Mouse (Mus musculus) CD4-positive helper T cell, adult 2 months (primary cell): ENCODE measurements at regions not wholly inside any gene's neighbourhood (a gene's known extent, or its start where the extent isn't known, plus 50 kb on each side); places are given as distances from the start of the nearest gene placed in this dataset.

ENCODE experiments used
- DNase-seq: peaks from one replicate; pipeline ENCODE4 v3.0.0-alpha.2; 2012; ENCODE audit warnings: low read depth, missing footprints, low spot score

DNA sequence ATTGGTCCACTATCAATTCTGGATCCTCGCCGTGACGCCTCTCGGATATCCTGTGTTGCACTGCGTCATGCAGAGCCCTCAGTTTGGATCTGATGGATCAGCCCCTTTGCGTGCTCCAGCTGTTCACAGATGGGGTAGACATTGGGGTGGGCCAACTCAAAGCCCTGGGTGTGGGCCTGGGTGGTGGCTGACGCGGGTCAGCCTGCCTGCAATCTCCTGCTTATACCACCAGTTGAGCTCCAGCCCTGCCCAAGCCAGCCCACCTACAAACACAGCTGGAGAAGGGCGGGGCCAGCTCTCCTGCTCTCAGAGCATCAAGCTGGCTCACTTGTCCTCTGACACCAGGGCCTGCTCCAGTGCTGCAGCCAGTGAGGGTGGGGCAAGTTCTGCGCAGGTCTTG is 73.1 kb downstream of the Rps15a start:
- no peak for DNase-seq

DNA sequence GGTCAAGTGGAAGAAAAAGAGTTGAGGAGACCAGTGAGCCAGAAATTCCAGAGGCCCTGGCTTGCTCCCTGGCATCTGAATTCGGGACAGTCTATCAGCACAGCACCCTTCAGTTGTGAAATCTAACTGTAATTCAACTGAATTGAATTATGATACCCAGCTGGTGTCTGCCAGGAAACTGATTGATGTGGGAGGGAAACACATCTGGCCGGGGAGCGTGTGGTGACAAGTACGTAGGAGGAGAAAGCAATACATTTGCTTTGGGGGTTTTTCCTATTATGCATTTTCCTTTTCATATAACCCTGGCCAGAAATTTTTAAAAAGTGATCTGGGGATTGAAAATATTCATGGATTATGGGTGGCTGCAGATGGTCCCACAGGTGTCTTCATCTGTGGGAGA is 76.1 kb downstream of the Rps15a start:
- DNase-seq = peak; percentile 43

DNA sequence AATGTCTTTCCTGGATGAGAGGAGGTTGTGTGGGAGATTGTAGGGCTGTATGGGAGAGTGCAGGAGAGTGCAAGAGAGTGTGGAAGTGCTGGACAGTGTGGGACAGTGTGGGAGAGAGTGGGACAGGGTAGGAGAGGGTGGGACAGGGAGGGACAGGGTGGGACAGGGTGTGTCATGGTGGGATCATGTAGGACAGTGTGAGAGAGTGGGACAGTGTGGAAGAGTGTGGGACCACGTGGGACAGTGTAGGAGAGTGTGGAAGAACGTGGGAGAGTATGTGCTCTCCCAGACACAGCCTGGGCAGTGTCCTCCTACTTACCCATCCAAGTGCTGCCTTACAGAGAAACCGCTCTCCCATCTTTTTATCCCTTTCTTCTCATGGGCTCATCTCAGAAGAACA is 78.9 kb downstream of the Rps15a start:
- no peak for DNase-seq

DNA sequence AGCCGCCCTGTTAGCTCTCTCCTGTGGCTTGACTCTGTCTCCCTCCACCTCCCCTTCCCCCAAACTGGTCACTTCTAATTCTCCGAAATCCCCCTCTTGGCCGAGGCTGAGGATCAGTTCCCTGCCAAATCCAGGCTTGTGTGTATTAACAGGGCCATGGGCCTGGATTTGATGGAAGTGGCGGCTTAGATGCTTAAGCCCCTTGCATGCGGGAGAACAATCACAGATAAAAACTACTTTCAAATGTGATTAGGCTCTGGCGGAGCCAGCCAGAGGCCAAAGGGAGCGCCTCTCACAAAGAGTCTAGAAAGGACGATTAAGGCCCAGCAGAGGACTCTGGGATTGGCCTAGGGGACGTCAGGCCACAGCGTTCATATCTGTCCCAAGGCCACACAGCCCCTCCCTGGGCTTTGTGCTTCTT is 89.9 kb downstream of the Rps15a start:
- no peak for DNase-seq

DNA sequence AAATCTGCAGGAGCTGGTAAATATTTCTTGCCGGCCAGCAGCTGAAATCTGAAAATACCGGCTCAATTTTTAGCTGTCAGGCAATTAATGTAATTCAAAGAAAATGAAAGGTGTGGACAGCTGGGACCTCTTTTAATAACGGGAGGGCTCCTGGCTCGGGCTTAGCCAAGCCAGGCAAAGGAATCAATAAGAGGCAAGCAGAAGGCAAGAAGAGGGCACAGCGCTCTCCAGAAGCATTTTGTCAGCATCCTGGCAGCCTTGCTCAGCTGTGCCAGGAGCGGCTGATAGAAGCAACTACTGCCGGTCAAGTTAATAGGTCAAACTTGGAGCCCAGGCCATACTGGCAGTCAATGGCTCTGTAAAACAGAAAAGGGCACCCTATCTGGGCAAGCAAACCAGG is 111.4 kb downstream of the Rps15a start:
- DNase-seq = no peak

DNA sequence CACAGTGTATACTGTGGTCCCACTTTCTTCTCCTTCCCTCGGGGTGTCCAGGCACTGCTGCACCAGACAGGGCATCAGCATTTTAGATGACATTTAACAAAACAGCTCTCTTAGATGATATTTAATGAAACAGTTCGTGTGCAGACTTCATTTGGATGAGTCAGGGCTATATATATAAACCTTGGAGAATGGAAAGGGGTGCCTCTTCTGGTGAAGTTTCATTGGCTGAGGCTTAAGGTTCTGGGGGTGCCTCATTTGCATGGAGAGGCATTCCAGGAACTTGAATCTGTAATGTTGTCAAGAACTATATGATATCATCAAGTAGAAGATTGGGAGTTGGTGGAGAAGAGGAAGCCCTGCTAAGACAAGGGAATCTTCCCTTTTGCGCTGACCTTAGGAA is 114.1 kb downstream of the Rps15a start:
- DNase-seq = no peak

DNA sequence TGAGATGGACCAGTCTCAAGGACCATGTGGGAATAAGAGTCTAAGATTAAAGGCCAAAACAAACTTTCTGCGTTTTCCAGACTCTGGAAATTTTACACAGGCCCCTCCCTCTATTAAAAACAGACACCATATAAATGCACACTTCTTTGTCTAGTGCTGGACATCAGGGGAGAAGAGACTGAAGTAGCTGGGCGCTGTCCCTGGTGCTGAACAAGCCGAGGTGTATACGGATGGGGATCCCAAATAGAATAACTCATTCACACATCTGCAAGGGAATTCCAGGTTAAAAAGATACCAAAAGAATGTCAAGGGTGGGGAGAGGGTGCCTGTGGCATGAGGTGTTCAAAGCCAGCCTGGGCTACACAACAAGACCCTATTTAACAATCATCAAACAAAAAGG is 114.9 kb downstream of the Rps15a start:
- no peak for DNase-seq

DNA sequence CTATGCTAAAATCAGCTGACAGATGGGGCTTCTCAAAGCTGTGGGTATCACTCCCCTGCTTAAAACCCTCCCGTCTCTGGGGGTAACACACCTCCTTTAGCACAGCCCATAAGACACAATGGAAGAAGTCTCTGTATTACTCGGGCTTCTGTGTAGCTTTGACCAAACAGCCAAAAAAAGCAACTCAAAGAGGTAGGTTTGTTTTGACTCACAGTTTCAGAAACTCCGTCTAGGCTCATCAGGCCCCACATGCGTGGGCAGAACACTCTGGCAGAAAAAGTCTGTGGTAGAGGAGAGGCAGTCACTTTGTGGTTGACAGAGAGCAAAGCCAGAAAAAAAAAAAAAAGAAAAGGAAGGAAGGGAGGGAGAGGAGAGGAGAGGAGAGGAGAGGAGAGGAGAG is 133.8 kb downstream of the Rps15a start:
- DNase-seq = peak; percentile 30

DNA sequence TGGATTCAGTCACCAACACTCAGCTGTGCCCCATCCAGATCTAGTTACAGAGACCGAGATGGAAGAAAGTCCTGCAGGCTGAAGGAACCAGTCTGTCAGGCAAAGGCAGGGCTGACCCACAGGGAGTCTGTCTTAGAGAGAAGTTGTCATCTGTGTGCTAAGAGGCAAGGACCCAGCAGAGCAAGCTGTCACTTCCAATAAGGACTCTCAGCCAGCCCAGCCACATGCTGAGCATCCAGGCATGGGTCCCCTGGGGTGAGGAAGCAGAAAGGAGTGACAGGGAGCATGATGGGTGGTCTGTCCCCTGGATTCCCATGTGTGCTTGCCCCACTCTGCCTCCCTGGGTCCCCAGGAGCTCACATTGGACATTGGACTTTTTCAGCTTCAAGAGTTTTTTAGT is 144.8 kb downstream of the Rps15a start:
- DNase-seq = no peak

DNA sequence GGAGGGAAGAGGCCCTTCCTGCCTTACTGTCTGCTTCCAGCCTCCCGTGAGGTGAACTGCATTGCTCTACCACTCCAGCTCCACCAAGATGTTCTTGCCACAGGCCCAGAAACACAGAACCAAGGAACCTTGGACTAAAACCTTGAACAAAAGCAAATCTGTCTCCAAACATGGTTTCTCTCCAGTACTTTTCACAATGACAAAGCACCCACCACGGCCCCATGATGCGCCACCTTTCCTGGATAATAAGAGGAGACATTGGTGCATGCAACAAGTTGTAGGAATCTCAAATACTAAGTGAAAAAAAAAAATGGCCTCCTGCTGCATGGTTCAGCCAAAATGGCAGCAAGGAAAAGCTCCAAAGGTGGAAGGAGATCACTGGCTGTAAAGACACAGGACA is 172.6 kb downstream of the Rps15a start:
- DNase-seq = no peak

DNA sequence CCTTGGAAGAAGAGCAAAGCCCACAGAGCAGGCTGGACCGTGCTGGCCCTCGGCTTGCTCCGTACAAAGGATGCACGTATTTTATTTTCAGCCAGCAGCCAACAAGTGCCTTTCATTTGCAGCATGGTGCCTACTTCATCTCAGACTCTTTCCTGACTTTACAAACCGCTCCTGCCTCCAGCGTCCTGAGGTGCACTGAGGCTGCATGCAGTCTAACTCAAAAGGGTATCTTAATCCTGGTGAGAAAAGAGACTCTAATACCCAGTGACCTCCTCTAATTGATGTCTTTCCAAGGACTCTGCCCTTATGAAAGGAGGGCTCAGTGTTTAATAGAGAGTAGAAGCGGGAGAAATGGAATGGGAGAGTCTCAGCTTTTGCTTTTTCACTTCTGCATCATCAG is 176.4 kb downstream of the Rps15a start:
- no peak for DNase-seq

DNA sequence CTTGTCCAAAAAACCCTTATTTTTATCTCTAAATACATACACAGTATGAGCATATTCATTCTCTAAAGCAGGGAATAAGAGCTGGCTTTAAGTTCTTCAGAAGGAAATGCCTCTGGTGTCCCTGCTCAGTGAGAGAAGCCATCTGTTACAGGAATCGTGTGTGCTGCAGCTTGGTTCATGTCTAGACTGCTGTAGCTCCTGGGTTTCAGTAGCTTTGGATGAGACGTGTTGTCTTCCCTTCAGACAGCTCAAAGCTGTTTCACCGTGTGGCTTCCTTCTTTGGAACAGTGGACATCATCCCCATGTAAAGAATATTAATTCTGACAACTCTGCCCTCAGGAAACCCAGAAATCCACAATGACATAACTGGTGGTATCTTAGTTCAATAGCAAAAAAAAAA is 181.1 kb downstream of the Rps15a start:
- DNase-seq = no peak

DNA sequence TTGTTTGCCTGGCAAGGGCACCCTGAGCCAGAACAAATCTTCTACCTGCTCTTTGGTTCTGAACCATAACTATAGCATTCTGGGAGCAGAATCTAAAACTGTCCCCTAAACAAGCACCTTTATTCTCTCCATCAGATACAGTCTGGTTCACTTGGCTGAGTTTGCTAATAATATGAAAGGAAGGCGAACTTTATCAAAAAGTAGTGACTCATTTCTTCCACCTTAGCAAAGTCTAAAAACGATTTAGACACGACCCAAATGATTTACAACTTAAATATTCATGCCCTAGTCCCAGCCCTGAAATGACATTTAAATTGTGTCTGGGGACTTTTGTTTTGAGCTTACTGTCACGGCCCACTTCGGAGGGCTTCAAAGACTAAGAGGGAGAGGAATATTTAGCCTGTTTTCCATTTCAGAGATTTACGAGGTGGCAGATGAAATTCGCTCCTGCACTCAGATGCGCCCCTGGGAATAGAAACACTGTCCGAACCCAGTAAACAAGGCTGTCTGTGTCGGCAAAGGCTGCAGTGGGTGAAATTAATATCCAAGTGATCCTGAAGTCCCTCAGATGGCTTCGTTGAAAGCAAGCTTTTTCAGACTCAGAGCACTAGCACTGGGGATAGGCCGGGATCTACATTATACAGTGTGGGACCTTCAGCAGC is 184.6 kb downstream of the Rps15a start:
- DNase-seq = no peak

DNA sequence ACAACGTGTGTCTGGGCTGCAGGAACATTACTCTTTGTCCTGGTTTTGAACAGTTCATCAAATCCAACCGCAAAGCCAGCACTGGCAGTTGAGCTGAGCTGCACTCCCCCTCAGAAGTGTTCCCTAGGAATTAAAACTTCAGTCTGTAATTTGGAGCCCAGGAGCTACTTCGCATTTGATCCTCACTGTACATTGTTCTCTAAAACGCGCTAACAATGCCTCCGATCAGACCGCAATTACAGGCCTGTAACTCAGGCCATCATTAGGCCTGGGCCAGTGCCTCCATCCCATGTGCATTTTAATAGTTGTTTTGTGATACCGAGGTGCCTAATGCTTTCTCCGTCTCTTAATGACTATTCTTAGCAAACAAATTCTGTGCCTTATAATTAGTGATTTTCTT is 185.6 kb downstream of the Rps15a start:
- DNase-seq = no peak

DNA sequence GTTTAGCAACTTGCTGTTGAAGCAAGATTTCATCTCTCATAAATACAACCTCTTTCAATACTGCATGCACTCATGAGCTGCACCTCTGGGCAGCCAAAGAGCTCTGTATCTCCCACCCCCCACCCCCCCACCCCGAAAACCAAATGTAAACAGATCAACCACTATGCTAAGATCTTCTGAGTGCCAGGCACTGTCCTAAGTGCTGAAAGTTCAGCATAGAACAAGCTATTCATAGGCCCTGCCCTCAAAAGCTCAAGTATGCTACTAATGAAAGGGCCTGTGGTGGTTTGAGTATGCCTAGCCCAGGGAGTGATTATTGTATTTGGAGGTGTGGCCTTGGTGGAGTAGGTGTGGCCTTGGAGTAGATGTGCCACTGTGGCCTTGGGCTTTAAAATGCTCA is 189.6 kb downstream of the Rps15a start:
- no peak for DNase-seq

DNA sequence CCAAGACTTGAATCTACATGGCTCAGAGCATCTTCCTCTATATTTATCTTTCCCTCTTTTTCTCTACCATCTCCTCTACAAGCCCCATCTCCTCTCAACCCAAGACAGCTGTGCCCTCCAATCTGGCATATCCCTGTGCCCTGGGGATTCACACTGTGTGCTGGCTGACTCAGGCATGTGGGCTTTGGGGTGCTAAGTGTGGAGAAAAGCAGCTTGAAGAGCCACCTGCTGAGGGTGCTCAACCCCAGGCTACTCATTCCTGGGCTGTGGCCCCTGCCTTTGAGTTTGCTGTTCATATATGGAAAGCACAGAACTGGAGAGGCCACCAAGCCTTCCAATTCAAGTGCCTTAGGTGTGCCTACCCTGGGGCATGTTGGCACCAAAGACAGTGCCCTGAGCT is 193.7 kb downstream of the Rps15a start:
- DNase-seq = no peak

DNA sequence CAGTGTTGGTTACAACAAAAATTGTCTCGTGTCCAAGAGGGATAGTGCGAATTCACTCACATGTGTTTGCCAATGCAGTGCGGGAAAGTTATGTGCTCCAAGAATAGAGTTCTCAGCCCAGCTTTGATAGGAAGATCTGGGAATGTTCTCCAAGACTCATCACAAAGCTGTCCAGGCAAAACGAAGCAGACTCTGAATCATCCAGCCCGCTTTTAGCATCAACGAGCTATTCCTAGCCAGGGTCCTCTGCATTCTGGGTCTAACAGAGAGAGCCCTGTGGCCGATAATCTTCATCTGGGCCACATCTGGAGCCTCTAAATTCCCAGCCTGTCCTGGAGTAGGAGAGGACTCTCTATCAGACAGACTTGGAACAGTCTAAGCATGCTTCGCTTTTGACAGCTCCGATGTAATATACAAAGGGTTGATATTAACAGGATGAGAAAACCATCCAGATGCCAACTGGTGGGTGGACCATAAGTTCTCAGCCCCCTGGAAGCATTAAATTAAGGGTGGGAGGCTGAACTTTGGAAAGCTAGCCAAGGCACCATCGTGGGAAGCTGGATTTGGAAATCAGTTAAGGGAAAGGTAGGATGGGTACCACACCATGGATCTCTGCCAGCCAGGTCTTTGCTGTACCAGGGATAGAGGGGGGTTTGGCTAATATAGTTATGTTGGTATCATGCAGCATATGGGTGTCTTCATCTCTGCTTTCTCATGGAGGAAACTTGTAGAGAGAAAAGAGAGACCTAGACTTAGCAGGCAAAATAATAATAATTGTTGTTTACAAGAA is 197.6 kb downstream of the Rps15a start:
- no peak for DNase-seq

DNA sequence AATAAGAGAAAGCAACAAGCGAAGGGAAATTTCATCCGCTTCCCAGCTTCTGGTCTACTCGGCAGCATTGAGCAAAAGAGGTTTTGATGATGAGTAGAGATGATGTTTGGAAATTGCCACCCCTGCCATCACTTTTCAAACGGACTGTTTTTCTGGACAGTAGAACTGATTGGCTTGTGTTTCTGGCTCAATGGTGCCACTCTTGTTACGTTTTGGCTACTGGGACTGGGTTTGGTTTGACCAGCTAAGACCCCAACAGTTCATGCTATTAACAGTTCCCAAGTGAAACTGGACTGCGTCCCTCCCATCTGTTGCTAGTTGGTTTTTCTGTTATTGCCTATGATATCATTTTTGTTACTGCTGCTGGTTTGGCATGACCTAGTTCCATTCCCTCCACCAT is 199.1 kb downstream of the Rps15a start:
- no peak for DNase-seq

DNA sequence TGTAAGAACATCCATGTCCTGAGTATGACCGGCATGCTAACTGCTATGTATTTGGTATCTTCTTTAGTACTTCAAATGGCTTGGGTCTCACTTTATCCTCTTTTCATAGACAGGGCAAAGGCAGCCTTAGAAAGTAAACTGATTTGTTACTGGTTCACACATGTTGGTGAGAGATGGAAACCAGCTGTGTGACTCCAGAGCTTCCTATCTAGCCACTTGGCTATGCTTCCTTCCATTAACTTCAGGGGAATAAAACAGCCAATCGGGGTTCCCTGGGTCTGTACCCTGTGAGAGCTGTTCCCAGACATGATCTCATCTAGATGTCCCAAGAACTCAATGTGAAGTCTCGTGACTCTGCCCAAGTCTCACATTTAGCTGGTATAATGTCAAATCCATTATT is 203.5 kb downstream of the Rps15a start:
- no peak for DNase-seq

DNA sequence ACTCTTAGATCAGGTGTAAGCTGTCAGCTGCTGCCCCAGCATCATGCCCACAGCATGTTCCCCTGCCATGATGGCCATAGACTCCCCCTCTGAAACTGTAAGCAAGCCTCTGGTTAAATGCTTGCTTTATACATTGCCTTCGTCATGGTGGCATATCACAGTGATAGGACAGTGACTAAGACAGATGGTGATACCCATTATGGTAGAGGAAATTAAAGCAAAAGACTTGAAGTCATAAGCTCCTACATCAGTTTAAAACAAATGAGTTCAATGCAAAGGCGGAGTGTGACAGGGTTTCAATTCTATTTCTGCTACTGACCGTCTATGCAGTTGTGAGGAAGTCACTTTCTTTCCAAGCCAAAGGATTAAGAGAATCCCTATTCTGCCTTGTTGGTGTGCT is 204.9 kb downstream of the Rps15a start:
- DNase-seq = no peak

DNA sequence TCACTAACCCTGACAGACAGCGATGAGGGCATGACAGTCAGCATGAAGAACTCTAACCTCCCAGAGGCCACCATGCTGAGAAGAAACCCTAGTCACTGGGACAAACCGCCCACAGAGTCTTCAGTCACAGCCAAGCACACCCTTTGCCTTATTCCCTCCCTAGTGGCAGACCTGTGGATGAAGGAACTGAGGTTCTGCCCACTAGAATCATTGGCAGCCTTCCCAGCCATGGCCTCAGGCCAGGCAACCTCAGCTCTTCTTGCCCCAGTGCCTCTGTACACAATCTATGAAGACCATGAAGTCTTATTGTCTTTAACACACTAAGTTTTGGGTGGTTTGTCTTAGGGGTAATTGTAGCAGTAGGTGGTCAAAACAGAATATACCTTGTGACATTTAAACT is 219.5 kb downstream of the Rps15a start:
- DNase-seq = no peak

DNA sequence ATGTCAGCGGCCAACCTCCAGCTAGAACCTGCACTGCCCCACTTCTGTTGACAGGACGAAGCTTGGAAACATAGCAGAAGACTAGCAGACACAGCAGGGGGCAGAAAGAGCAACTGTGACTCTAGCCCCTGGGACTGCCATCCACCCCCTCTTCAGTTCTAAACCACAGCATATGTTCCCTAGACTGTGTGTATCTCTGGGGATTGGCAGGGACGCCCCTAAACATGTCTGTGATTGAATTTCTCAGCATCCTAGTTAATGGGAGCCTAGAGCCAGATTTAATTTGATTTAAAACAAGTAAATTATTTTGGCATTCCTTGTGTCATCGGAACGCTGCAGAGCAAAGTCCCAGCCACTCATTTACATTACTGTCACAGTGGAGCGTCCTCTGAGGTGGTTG is 228.7 kb downstream of the Rps15a start:
- no peak for DNase-seq

DNA sequence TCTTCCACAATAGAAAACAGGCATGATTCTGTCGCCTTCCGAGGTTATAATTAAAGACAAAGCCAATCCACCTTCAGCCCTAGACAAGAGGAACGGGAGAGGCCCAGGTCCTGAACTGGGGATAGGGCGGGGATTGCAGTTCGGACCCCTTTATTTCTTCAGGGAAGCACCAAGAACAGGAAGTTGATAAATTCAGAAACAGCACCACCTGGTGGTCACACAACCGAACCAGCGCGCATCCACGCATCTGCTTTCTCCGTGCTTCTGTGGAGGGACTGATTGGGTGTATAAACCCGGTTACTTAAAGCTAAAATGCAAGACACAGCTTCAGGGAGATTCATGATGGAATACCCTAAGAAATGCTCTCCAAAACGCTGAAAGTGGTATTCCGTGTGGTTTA is 233.2 kb downstream of the Rps15a start:
- peak; percentile 36 for DNase-seq

DNA sequence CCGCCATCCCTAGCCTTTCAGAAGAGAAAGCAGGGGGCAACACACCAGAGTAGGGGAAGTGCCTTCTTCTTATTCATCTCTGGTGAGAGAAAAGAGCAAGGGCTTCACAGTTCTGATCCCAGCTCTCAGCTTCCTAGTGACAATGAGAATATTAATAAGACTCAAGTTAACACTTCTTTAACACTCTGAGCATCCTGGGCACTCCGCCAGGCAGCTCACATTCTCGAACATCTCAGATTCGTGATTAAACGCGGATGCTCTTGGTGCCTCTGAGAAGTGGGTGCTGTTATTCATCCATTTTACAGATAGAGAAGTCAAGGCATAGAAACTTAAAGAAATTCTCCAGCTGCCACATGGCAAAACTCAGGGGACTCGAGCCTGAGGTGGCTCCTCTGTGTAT is 237.1 kb downstream of the Rps15a start:
- DNase-seq = no peak
